Mouse (Mus musculus): ENCODE measurements around the gene Aass. TPM values are rescaled to one million over a fixed set of nuclear protein-coding genes. Genes with fewer than 3 reads are reported as not detected.

The Aass gene
- total RNA-seq, 2 experiments from 2014 or later: 0.22 to 0.29 TPM

DNA sequence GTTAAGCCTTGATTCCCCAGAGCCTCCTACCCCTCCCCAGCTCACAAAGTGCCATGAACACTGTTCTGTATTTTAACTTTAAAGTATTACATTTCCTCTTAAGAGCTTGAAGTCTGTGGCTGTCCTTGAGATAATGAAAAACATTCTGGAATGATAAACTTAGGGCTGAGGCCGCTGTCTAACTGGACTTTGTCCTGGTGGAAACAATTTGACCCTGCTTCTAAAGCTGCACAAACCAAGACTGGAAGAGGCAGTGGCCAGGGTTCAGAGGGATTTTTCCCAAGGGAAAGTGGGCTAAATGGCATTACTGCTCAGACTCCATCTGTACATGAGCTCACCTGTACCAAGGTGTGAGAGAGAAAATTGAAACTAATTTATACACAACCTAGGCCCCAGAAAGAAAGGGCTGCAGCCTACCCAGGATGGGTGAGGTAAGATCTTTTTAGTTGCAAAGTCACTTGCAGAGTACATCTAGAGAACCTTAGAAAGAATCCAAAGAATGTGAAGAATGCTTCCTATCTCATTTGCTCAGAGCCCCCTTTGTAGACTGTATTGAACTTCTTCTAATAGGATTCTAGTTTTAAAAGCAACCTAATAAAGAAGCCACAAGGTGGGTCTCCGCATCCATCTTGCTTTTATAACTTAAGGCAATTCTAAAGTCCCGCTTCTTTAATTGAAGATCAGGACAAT is 52.6 kb downstream of the Aass start:
- intact Hi-C loops (cut with DNase I; ENCODE audit: low total_unique reads): no loop called here
- no peak for DNase-seq

DNA sequence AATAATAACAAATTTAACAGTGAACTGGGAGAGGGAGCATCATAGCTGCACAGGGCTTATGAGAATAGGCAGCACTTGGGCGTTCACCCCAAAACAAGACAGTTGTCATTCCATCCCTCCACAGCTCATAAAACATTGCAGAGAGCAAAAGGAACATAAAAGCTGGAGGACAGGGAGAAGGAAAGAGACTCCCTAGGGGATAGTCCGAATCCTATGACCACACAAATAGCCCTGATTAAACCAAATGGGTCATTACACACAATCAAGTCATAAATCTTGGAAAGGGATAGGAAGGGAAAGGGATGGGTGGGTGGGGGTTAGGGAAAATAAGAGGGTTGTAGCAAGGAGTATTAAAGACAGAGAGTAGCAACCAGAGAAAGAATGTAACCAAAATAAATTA is 54.5 kb downstream of the Aass start:
- DNase-seq: no peak
- intact Hi-C loops (cut with DNase I; ENCODE audit: low total_unique reads): no loop called here

DNA sequence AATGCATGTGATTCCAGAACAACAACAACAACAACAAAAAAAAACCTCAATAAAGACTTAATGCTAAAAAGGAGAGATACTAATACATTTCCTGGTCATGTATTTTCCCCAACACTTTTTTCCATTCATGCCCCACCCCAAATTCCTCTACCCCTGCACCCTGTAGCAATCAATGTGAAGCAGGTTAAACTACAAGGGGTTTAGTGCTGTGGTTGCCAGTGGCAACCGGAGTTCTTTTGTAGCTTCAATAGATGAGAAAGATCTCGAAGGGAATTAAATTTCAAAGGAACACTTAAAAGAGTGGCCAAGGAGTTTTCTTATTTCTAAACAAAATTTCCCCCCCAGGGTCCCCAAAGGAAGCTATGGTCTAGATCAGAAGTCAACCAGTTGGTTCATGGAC is 56.7 kb downstream of the Aass start:
- intact Hi-C loops (cut with DNase I; ENCODE audit: low total_unique reads): no loop called here
- no peak for DNase-seq

DNA sequence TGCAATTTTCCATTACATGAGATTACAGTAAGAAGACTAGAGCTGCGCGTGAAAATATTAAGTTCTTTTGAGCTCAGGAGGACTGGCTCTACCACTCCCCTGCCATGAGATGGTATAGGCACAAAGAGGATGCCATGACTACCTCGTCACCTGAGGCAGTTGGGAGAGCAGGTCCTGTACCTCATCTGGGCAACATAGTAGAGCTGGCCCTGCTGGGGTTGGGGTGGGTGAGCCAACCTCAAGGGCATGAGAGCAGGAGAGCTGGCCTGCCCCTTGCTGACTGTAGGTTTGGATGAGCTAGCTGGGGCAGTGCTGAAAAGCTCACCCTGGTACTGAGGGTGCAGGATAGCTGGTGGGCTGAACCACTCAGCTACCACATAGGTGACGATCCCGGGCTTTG is 77.1 kb downstream of the Aass start:
- intact Hi-C loops (cut with DNase I; ENCODE audit: low total_unique reads): no loop called here
- DNase-seq: no peak

DNA sequence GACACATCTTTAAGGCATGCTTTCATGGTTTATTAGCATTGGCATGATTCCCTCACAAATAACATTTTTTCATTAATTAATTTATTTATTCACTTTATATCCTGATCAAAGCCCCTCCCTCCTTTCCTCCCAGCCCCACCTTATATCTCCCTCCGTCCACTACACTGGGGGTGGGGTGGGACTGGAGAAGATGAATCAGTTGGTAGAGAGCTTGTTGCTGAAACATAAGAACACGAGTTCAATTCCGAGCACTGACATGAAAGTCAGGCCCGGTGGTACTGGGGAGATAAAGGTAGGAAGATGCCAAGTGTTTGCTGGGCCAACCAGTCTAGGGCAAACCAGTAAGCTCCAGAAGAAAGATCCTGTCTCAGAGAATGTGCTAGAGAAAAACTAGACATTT is 84.0 kb downstream of the Aass start:
- intact Hi-C loops (cut with DNase I; ENCODE audit: low total_unique reads): no loop called here
- DNase-seq: no peak

DNA sequence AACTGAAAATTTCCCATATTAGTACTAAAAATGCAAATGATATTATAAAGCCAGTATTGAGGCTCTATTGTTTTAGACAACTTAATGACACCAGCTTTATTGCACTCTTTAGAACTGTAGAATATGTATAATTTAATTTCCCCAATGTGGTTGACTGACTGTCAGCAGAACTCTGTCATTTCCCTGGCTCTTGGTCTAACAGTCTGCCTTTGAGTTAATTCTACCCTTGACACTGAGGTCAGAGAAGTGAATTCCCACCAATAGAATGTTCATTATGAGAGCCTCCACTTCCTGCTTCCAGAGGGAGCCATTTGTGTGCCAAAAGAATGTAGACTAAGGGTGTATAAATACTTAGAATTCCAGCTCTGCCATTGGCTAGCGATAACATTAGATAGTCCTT is 104.5 kb downstream of the Aass start:
- DNase-seq: no peak
- intact Hi-C loops (cut with DNase I; ENCODE audit: low total_unique reads): no loop called here

Other genes with a start within 250 kb of the Aass start
- gene Fezf1, start 115.4 kb upstream of the Aass start, total RNA-seq (2021): not detected

Measured in gastrocnemius, postnatal 14 days (tissue).